Mouse (Mus musculus): Measurements from ENCODE around the gene Dnm1. TPM values are rescaled to one million over a fixed set of nuclear protein-coding genes. Genes with fewer than 3 reads are reported as not detected.

The Dnm1 gene
- total RNA-seq (2023), result not detected in 2 replicates

DNA sequence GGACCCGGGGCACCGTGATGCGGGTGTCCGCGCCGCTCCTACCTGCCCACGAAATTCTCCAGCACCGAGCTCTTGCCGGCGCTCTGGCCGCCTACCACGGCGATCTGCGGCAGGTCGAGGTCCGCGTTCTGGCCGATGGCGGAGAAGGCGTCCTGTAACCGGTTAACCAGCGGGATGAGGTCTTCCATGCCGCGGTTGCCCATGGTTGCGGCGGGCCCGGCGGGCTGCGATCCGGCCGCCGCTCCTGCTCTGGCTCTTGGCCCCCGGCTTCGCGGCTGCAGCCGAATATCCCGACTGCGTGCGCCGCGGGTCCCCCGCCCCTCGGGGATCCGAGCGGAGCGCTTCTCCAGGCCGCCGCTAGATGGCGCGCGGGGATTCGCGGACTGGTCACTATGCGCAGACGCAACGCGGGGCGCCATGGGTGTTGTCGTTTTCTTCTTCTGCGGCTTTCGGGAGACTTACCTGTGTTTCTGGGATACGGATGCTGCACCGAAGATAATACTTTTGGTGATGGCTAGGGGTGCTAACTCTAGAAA lies at the start of gene Dnm1:
Gene Dnm1 (minus strand): TSS at position 332 of the 536 bp plus-strand sequence.

GRCm38 (mm10) chr2:32395484-32395945 lies 42.4 kb upstream of the Dnm1 start, which contains the start of gene Ptges2:
Ptges2 (plus strand) TSS chr2:32395896.

GRCm38 (mm10) chr2:32387706-32388490 lies 34.8 kb upstream of the Dnm1 start, which contains the start of gene Lcn2:
Lcn2 (minus strand) TSS chr2:32388252.

DNA sequence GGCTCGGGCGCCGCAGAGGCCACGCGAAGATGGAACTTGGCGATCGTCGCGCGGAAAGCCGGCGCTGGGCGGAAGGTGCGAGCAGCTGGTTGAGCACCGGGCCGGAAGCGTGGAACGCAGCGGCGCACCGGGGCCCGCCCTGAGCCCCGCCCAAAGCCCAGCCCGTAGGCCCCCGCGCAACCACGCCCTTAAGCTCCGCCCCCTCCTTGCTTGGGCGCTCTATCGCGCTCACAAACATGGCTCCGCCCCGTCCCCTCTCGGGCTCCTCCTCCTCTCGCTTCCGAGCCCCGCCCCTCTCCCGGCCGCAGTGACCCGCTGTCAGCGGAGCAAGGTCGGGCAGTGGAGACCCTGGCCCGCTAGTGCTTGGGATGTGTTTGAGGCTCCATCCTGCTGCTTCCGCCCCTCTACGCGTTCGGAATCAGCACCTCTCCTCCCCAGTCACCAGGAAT lies 28.7 kb upstream of the Dnm1 start, which contains the start of gene 1110008P14Rik:
Gene 1110008P14Rik (minus strand): TSS at position 164 of the 449 bp plus-strand sequence.

DNA sequence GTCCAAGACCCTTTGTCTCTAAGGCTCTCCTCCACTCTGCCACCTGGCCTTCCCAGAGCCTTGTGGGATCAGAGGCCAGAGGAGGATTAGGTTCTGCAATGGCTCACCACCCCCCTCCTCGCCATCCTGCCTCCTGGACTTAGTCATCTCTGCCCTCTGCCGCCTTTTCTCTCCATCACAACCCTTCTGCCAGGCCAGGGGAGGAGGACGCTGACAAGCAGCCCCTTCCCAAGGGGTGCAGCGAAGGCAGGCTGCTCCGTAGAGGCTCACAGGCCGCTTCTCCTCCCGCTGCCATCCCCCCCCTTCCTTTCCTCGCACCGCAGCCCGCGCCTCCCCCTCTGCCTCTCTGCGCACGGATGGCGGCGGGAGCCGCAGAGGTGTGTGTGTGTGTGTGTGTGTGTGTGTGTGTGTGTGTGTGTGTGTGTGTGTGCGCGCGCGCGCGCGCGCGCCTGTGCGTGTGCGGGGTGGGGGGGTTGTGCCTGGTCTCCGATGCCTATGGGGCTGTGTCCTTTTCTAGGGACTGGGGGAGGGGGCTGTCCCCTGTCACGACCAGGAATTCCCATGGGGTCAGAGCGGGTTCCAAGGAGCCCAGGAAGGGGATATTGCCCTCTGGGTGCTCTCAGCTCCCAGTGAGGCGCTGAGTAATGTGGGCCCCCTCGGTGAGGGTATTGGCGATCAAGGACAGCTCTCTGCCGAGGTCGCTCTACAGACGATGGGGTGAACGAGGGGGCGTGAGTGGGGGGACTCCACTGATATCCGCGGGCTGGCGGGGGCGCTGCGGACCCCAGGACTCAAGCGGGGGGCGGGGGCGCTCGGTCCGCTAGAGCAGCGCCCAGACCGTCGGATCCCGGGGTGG lies 759 bp downstream of the Dnm1 start, which contains the start of gene Ciz1:
Gene Ciz1 (plus strand): TSS at position 177 of the 856 bp plus-strand sequence.

GRCm38 (mm10) chr2:32287923-32288367 lies 65.2 kb downstream of the Dnm1 start, which contains the start of gene Swi5:
Swi5 (minus strand) TSS chr2:32288075.

GRCm38 (mm10) chr2:32287334-32287840 lies 65.8 kb downstream of the Dnm1 start, which contains the start of gene Golga2:
Golga2 (plus strand) TSS chr2:32287384.

DNA sequence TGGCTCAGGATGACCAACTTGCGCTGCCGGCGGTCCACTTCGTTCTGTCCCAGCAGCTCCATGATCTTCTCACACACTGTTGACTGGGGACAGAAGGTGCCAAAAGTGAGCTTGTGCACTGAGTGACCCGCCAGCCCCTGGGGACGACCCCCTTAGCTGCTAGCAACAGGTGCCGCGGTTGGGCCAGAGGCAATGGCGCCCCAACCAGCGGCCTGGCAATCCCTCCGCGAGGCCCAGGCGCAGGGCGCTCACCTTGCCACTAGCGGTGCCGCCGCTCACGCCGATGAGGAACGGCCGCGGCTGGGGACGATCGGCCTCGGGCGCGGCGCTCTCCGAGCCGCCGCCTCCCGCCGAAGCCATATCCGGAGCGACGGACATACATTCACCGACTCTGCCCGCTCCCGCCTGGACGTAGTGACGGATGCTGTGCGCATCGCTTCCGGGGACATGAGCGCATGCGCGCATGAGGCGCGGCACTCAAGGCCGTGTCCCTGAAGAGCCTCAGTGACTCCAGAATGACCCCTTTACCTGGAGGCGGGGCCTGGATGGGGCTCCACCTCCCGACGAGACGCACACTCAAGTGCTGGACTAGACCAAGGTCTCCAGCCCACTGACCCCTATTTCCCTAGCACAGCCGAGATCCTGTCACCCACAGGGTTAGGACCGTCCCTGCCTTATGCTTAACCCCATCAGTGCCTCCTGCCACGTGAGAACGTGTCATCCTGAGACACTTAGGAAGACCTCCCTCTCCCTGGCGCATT lies 93.3 kb downstream of the Dnm1 start, which contains the start of gene Uck1:
Gene Uck1 (minus strand): TSS at position 503 of the 761 bp plus-strand sequence.

Other genes starting within 250 kb of the Dnm1 start
- gene Prrc2b, start 202.3 kb downstream of the Dnm1 start, total RNA-seq (2023), result 29.1 and 36.1 TPM in 2 replicates
- gene Pomt1, start 116.7 kb downstream of the Dnm1 start, total RNA-seq (2023), result 9.8 and 12.6 TPM in 2 replicates
- gene Uck1, start 93.2 kb downstream of the Dnm1 start, total RNA-seq (2023), result 48.5 and 53.5 TPM in 2 replicates
- gene Golga2, start 66.0 kb downstream of the Dnm1 start, total RNA-seq (2023), result 60.7 and 79.4 TPM in 2 replicates
- 69.7 and 71.0 TPM in 2 replicates for gene Swi5, start 65.3 kb downstream of the Dnm1 start, total RNA-seq (2023)
- 53.8 and 65.5 TPM in 2 replicates for gene Ciz1, start 1.0 kb downstream of the Dnm1 start, total RNA-seq (2023)
- gene 1110008P14Rik, start 28.6 kb upstream of the Dnm1 start, total RNA-seq (2023), result 39.5 and 56.7 TPM in 2 replicates
- gene Lcn2, start 34.9 kb upstream of the Dnm1 start, total RNA-seq (2023), result 6,793 and 10,274 TPM in 2 replicates
- gene Ptges2, start 42.6 kb upstream of the Dnm1 start, total RNA-seq (2023), result 13.2 and 14.2 TPM in 2 replicates
- 3.6 and 4.1 TPM in 2 replicates for gene Naif1, start 97.1 kb upstream of the Dnm1 start, total RNA-seq (2023)
- 13.2 and 19.6 TPM in 2 replicates for gene Slc25a25, start 98.1 kb upstream of the Dnm1 start, total RNA-seq (2023)
- gene Fam102a, start 182.0 kb upstream of the Dnm1 start, total RNA-seq (2023), result 16.6 and 20.7 TPM in 2 replicates
- 45.4 and 46.0 TPM in 2 replicates for gene Dpm2, start 217.5 kb upstream of the Dnm1 start, total RNA-seq (2023)
- gene Pip5kl1, start 221.5 kb upstream of the Dnm1 start, total RNA-seq (2023), result 0.51 TPM in 1 of 2 replicates, not detected in the other
- gene 9430097D07Rik, start 222.3 kb upstream of the Dnm1 start, total RNA-seq (2023), result not detected in 2 replicates
- 17.9 and 21.5 TPM in 2 replicates for gene St6galnac4, start 233.8 kb upstream of the Dnm1 start, total RNA-seq (2023)
- 9.5 and 12.8 TPM in 2 replicates for gene St6galnac6, start 246.4 kb upstream of the Dnm1 start, total RNA-seq (2023)

All from neutrophil, adult 65 days (primary cell).